Mouse (Mus musculus): Measurements from ENCODE around the gene Trim3. TPM values are rescaled to one million over a fixed set of nuclear protein-coding genes. Genes with fewer than 3 reads are reported as not detected.

Gene Trim3
- 6.5 TPM for polyA plus RNA-seq (2017; shearing (Covaris generic))

GRCm38 (mm10) chr7:105633127-105633800 lies at the start of gene Trim3:
Gene Trim3, minus strand, starts transcription at chr7:105633571.

GRCm38 (mm10) chr7:105650639-105651435 lies 17.5 kb upstream of the Trim3 start, which contains the start of gene Dnhd1:
Gene Dnhd1, plus strand, starts transcription at chr7:105650827.

GRCm38 (mm10) chr7:105640233-105640893 lies 7.0 kb upstream of the Trim3 start, which contains the start of the genes Arfip2 and Gm45799:
Gene Arfip2, minus strand, starts transcription at chr7:105640416.
Gene Gm45799, plus strand, starts transcription at chr7:105640552.

GRCm38 (mm10) chr7:105639756-105640155 lies 6.4 kb upstream of the Trim3 start, which contains the start of gene Timm10b:
Gene Timm10b, plus strand, starts transcription at chr7:105640056.

GRCm38 (mm10) chr7:105581094-105581703 lies 52.2 kb downstream of the Trim3 start, which contains the start of gene Apbb1:
Gene Apbb1, minus strand, starts transcription at chr7:105581653.

Other genes starting within 250 kb of the Trim3 start
- gene Fam160a2, start 233.5 kb downstream of the Trim3 start, polyA plus RNA-seq (2017; shearing (Covaris generic)): 46.2 TPM
- not detected for gene Cnga4, start 229.0 kb downstream of the Trim3 start, polyA plus RNA-seq (2017; shearing (Covaris generic))
- not detected for gene Cckbr, start 207.8 kb downstream of the Trim3 start, polyA plus RNA-seq (2017; shearing (Covaris generic))
- not detected for gene Cavin3, start 151.3 kb downstream of the Trim3 start, polyA plus RNA-seq (2017; shearing (Covaris generic))
- gene Smpd1, start 79.2 kb downstream of the Trim3 start, polyA plus RNA-seq (2017; shearing (Covaris generic)): 15.0 TPM
- 4.1 TPM for gene Apbb1, start 51.9 kb downstream of the Trim3 start, polyA plus RNA-seq (2017; shearing (Covaris generic))
- not detected for gene Hpx, start 33.4 kb downstream of the Trim3 start, polyA plus RNA-seq (2017; shearing (Covaris generic))
- gene Timm10b, start 6.5 kb upstream of the Trim3 start, polyA plus RNA-seq (2017; shearing (Covaris generic)): 92.3 TPM
- 15.5 TPM for gene Arfip2, start 6.8 kb upstream of the Trim3 start, polyA plus RNA-seq (2017; shearing (Covaris generic))
- 5.0 TPM for gene Gm45799, start 7.0 kb upstream of the Trim3 start, polyA plus RNA-seq (2017; shearing (Covaris generic))
- 0.47 TPM for gene Dnhd1, start 17.3 kb upstream of the Trim3 start, polyA plus RNA-seq (2017; shearing (Covaris generic))
- 116 TPM for gene Ilk, start 103.0 kb upstream of the Trim3 start, polyA plus RNA-seq (2017; shearing (Covaris generic))
- 16.6 TPM for gene Rrp8, start 103.8 kb upstream of the Trim3 start, polyA plus RNA-seq (2017; shearing (Covaris generic))
- 283 TPM for gene Taf10, start 110.8 kb upstream of the Trim3 start, polyA plus RNA-seq (2017; shearing (Covaris generic))
- gene Tpp1, start 118.7 kb upstream of the Trim3 start, polyA plus RNA-seq (2017; shearing (Covaris generic)): 66.6 TPM
- gene Dchs1, start 154.1 kb upstream of the Trim3 start, polyA plus RNA-seq (2017; shearing (Covaris generic)): not detected
- gene Mrpl17, start 177.5 kb upstream of the Trim3 start, polyA plus RNA-seq (2017; shearing (Covaris generic)): 63.2 TPM